Mouse (Mus musculus): Measurements from ENCODE around the gene Trim26. TPM values are rescaled to one million over a fixed set of nuclear protein-coding genes. Genes with fewer than 3 reads are reported as not detected.
A peak's percentile ranks its signal among the peaks of the same experiment; 100 is the strongest.

Trim26 gene
- polyA plus RNA-seq, 1 experiment from 2014 or later = 30.9 TPM

- DNase-seq (ENCODE audit: low spot score) (no peak), ATAC-seq (replicated peaks; ENCODE audit: low FRiP score) (no peak)
- no peak overlapping the region for H3K27ac ChIP-seq (ENCODE audit: low read depth, low read length)
- WGBS = 77% methylated on average over 2 of the region's 2 CpGs
- H3K36me3 ChIP-seq (ENCODE audit: control insufficient read depth, insufficient read depth, low read length) = no peaks in the 10 kb centered on the region; the same call in 1 of the 2 replicates
- no peaks in the 10 kb centered on the region; the same call in 1 of the 2 replicates for H3K4me1 ChIP-seq (replicated peaks; ENCODE audit: control insufficient read depth, insufficient read depth, low read length)
- H3K27me3 ChIP-seq (ENCODE audit: control insufficient read depth, insufficient read depth, low read length) = peaks cover 2% of the 10 kb centered on the region
- no peak overlapping the region for H3K4me2 ChIP-seq (ENCODE audit: low read depth, low read length, severe bottlenecking)
- H3K4me3 ChIP-seq (ENCODE audit: low read depth, low read length) = no peak overlapping the region
- H3K9ac ChIP-seq (ENCODE audit: low read length) = no peak overlapping the region
- H3K9me3 ChIP-seq (ENCODE audit: control insufficient read depth, low read length) = no peaks in the 10 kb centered on the region
Measured at GRCm38 (mm10) chr17:36861680-36862079, 24.7 kb downstream of the Trim26 start.

GRCm38 (mm10) chr17:36866719-36867527 is 30.0 kb downstream of the Trim26 start, which contains the start of gene Trim15:
Trim15 (minus strand) TSS chr17:36867210.
- Histone ChIP-seq H3K4me1 (replicated peaks; ENCODE audit: control insufficient read depth, insufficient read depth, low read length) (peaks cover 2% of the 10 kb centered on the region; the same call in 1 of the 2 replicates), H3K36me3 (ENCODE audit: control insufficient read depth, insufficient read depth, low read length) (no peaks in the 10 kb centered on the region), H3K9me3 (ENCODE audit: control insufficient read depth, low read length) (no peaks in the 10 kb centered on the region), H3K9ac (ENCODE audit: low read length) (no peak within 1 kb of the TSS), H3K27ac (ENCODE audit: low read depth, low read length) (no peak within 1 kb of the TSS), H3K4me2 (ENCODE audit: low read depth, low read length, severe bottlenecking) (peak within 1 kb of the TSS; percentile 26; the same call in 1 of the 2 replicates), H3K27me3 (ENCODE audit: control insufficient read depth, insufficient read depth, low read length) (peaks cover 6% of the 10 kb centered on the region), H3K4me3 (ENCODE audit: low read depth, low read length) (no peak within 1 kb of the TSS)
- ATAC-seq (replicated peaks; ENCODE audit: low FRiP score) (peak; percentile 10; the same call in 1 of the 2 replicates), DNase-seq (ENCODE audit: low spot score) (no peak)
- 15% methylated on average over 29 of the region's 29 CpGs for WGBS

- H3K27ac ChIP-seq (ENCODE audit: low read depth, low read length) = no peak overlapping the region
- no peaks in the 10 kb centered on the region for H3K36me3 ChIP-seq (ENCODE audit: control insufficient read depth, insufficient read depth, low read length)
- ATAC-seq (replicated peaks; ENCODE audit: low FRiP score) (no peak), DNase-seq (ENCODE audit: low spot score) (no peak)
- 80% methylated on average over 2 of the region's 2 CpGs for WGBS
- H3K9me3 ChIP-seq (ENCODE audit: control insufficient read depth, low read length) = no peaks in the 10 kb centered on the region
- no peak overlapping the region for H3K9ac ChIP-seq (ENCODE audit: low read length)
- H3K4me1 ChIP-seq (replicated peaks; ENCODE audit: control insufficient read depth, insufficient read depth, low read length) = peaks cover 2% of the 10 kb centered on the region; the same call in 1 of the 2 replicates
- H3K4me3 ChIP-seq (ENCODE audit: low read depth, low read length) = no peak overlapping the region
- peaks cover 6% of the 10 kb centered on the region for H3K27me3 ChIP-seq (ENCODE audit: control insufficient read depth, insufficient read depth, low read length)
- H3K4me2 ChIP-seq (ENCODE audit: low read depth, low read length, severe bottlenecking) = no peak overlapping the region
Measured at GRCm38 (mm10) chr17:36868836-36869235, 31.9 kb downstream of the Trim26 start.

GRCm38 (mm10) chr17:36869284-36869954 is 32.5 kb downstream of the Trim26 start, which contains the start of gene Trim10:
Trim10 (plus strand) TSS chr17:36869574.
- Histone ChIP-seq H3K9me3 (ENCODE audit: control insufficient read depth, low read length) (no peaks in the 10 kb centered on the region), H3K4me1 (replicated peaks; ENCODE audit: control insufficient read depth, insufficient read depth, low read length) (peaks cover 2% of the 10 kb centered on the region; the same call in 1 of the 2 replicates), H3K4me2 (ENCODE audit: low read depth, low read length, severe bottlenecking) (no peak within 1 kb of the TSS), H3K27ac (ENCODE audit: low read depth, low read length) (0 out of 2 replicates have a peak within 1 kb of the TSS, but pooled peaks have one; percentile 3), H3K27me3 (ENCODE audit: control insufficient read depth, insufficient read depth, low read length) (peaks cover 6% of the 10 kb centered on the region), H3K4me3 (ENCODE audit: low read depth, low read length) (no peak within 1 kb of the TSS), H3K9ac (ENCODE audit: low read length) (no peak within 1 kb of the TSS), H3K36me3 (ENCODE audit: control insufficient read depth, insufficient read depth, low read length) (no peaks in the 10 kb centered on the region)
- WGBS = 85% methylated on average over 4 of the region's 4 CpGs
- DNase-seq (ENCODE audit: low spot score) (no peak), ATAC-seq (replicated peaks; ENCODE audit: low FRiP score) (no peak)

- no peak overlapping the region for H3K4me2 ChIP-seq (ENCODE audit: low read depth, low read length, severe bottlenecking)
- H3K9ac ChIP-seq (ENCODE audit: low read length) = no peak overlapping the region
- H3K4me1 ChIP-seq (replicated peaks; ENCODE audit: control insufficient read depth, insufficient read depth, low read length) = peaks cover 2% of the 10 kb centered on the region; the same call in 1 of the 2 replicates
- no peaks in the 10 kb centered on the region for H3K36me3 ChIP-seq (ENCODE audit: control insufficient read depth, insufficient read depth, low read length)
- no peak overlapping the region for H3K4me3 ChIP-seq (ENCODE audit: low read depth, low read length)
- H3K27me3 ChIP-seq (ENCODE audit: control insufficient read depth, insufficient read depth, low read length) = peaks cover 6% of the 10 kb centered on the region
- ATAC-seq (replicated peaks; ENCODE audit: low FRiP score) (no peak), DNase-seq (ENCODE audit: low spot score) (no peak)
- 83% methylated on average over 25 of the region's 25 CpGs for WGBS
- H3K27ac ChIP-seq (ENCODE audit: low read depth, low read length) = 0 out of 2 replicates have a peak overlapping the region, but pooled peaks have one; percentile 3
- no peaks in the 10 kb centered on the region for H3K9me3 ChIP-seq (ENCODE audit: control insufficient read depth, low read length)
Measured at GRCm38 (mm10) chr17:36869955-36870810, 33.2 kb downstream of the Trim26 start.

GRCm38 (mm10) chr17:36874636-36875035 is 37.7 kb downstream of the Trim26 start:
- Histone ChIP-seq H3K27me3 (ENCODE audit: control insufficient read depth, insufficient read depth, low read length) (no peaks in the 10 kb centered on the region), H3K4me3 (ENCODE audit: low read depth, low read length) (no peak overlapping the region), H3K9me3 (ENCODE audit: control insufficient read depth, low read length) (no peaks in the 10 kb centered on the region), H3K4me2 (ENCODE audit: low read depth, low read length, severe bottlenecking) (no peak overlapping the region), H3K27ac (ENCODE audit: low read depth, low read length) (no peak overlapping the region), H3K4me1 (replicated peaks; ENCODE audit: control insufficient read depth, insufficient read depth, low read length) (no peaks in the 10 kb centered on the region), H3K9ac (ENCODE audit: low read length) (no peak overlapping the region), H3K36me3 (ENCODE audit: control insufficient read depth, insufficient read depth, low read length) (no peaks in the 10 kb centered on the region)
- DNase-seq (ENCODE audit: low spot score) (no peak), ATAC-seq (replicated peaks; ENCODE audit: low FRiP score) (no peak)
- 87% methylated on average over 4 of the region's 4 CpGs for WGBS

- 84% methylated on average over 2 of the region's 2 CpGs for WGBS
- Histone ChIP-seq H3K27me3 (ENCODE audit: control insufficient read depth, insufficient read depth, low read length) (no peaks in the 10 kb centered on the region), H3K9ac (ENCODE audit: low read length) (no peak overlapping the region), H3K9me3 (ENCODE audit: control insufficient read depth, low read length) (no peaks in the 10 kb centered on the region), H3K27ac (ENCODE audit: low read depth, low read length) (no peak overlapping the region), H3K4me2 (ENCODE audit: low read depth, low read length, severe bottlenecking) (no peak overlapping the region), H3K36me3 (ENCODE audit: control insufficient read depth, insufficient read depth, low read length) (no peaks in the 10 kb centered on the region), H3K4me1 (replicated peaks; ENCODE audit: control insufficient read depth, insufficient read depth, low read length) (no peaks in the 10 kb centered on the region), H3K4me3 (ENCODE audit: low read depth, low read length) (no peak overlapping the region)
- DNase-seq (ENCODE audit: low spot score) (no peak), ATAC-seq (replicated peaks; ENCODE audit: low FRiP score) (no peak)
Measured at GRCm38 (mm10) chr17:36883350-36883749, 46.4 kb downstream of the Trim26 start.
